Mouse (Mus musculus) spleen, adult 2 months (tissue): ENCODE results near the gene Olfr56.
"Not testable (repeated sequence)": the region's sequence is repeated elsewhere in the genome, so short reads cannot be mapped to it uniquely, and the experiment has no call there.

Experiments
- CTCF ChIP-seq: fragments of 200-500 bp; IDR thresholded peaks from 2 replicates; pipeline ENCODE4 v1.5.1; 2011; ENCODE audit warnings: mild to moderate bottlenecking, inconsistent platforms; ENCODE audit not compliant: insufficient read depth, insufficient read length, insufficient replicate concordance; ENCODE audit errors: extremely low read depth
- POLR2A ChIP-seq: fragments of 200-500 bp; IDR thresholded peaks from 2 replicates; pipeline ENCODE4 v1.6.1; 2011; ENCODE audit warnings: low read depth, low read length, inconsistent platforms

DNA sequence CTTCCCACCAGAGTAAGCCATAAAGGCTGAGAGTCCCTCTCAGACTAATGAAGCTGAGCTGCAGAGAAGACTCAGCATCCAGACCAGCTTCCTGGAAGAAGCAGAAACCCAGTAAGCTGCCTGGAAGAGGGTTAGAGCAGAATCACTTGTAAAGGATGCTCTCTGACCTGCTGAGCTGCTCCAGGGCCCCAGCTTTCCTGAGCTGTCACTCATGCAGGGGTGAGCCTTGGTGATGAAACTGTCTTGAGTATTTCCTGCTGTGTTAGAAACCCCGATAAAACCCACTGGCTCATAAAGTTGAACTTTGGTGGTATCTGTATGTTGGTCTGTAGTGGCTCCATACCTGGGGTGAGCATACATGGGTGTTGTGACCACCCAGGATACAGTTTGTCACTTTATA lies 21.7 kb downstream of the Olfr56 start:
- TF ChIP-seq CTCF, POLR2A: not testable (repeated sequence)
